Mouse (Mus musculus) liver, embryonic 14.5 days (tissue): ENCODE measurements around the gene Plek. TPM values are rescaled to one million over a fixed set of nuclear protein-coding genes. Genes with fewer than 3 reads are reported as not detected.
A peak's percentile ranks its signal among the peaks of the same experiment; 100 is the strongest.

Source experiments
- ATAC-seq: fragments of 200-750 bp; cut with Nextera tagmentation; 2 replicates; pipeline ENCODE4 v1.8.0; 2017; ENCODE audit warnings: moderate number of reproducible peaks, mild to moderate bottlenecking, moderate library complexity; ENCODE audit not compliant: insufficient read depth
- DNase-seq, 3 experiments: peaks; one replicate each; pipeline ENCODE4 v3.0.0-alpha.2; 2012 to 2013; ENCODE audit warnings: low read depth in 3 of 3, low spot score in 3 of 3
- H3K27ac ChIP-seq: fragments of 300-500 bp; sonication (generic); 2 replicates; pipeline ENCODE4 v1.5.1; 2014; ENCODE audit warnings: moderate library complexity, mild to moderate bottlenecking, control low read depth, inconsistent platforms
- H3K27me3 ChIP-seq: fragments of 300-500 bp; sonication (generic); 2 replicates; pipeline ENCODE4 v1.6.1; 2014; ENCODE audit warnings: mild to moderate bottlenecking, low read length, moderate library complexity; ENCODE audit not compliant: control insufficient read depth, insufficient read depth
- H3K36me3 ChIP-seq: fragments of 300-500 bp; sonication (generic); replicated peaks from 2 replicates; pipeline ENCODE4 v1.6.1; 2014; ENCODE audit warnings: low read depth; ENCODE audit not compliant: control insufficient read depth, insufficient read depth
- H3K4me1 ChIP-seq, 2 experiments: fragments of 200-500 bp in 1 of 2; fragments of 300-500 bp in 1 of 2; sonication (generic) in 1 of 2; replicated peaks; 2 replicates each; pipeline ENCODE4 v1.6.1; 2012 to 2014; ENCODE audit warnings: antibody characterized with exemption in 1 of 2, inconsistent platforms in 1 of 2, low read length in 1 of 2; ENCODE audit not compliant: control insufficient read depth in 2 of 2, insufficient read depth in 2 of 2
- H3K4me2 ChIP-seq: fragments of 300-500 bp; sonication (generic); 2 replicates; pipeline ENCODE4 v1.6.1; 2014; ENCODE audit warnings: low read depth, mild to moderate bottlenecking, control low read depth, moderate library complexity
- H3K4me3 ChIP-seq, 2 experiments: fragments of 200-500 bp in 1 of 2; fragments of 300-500 bp in 1 of 2; sonication (generic) in 1 of 2; 2 replicates each; pipeline ENCODE4 v1.5.1; 2012 to 2014; ENCODE audit warnings: low read depth in 2 of 2, low read length in 2 of 2, mild to moderate bottlenecking in 2 of 2, control low read depth in 1 of 2, inconsistent platforms in 1 of 2, moderate library complexity in 1 of 2; ENCODE audit not compliant: insufficient read depth in 1 of 2
- H3K9ac ChIP-seq: fragments of 300-500 bp; sonication (generic); replicated peaks from 2 replicates; pipeline ENCODE4 v1.6.1; 2014; ENCODE audit warnings: mild to moderate bottlenecking, control low read depth, moderate library complexity
- H3K9me3 ChIP-seq: fragments of 300-500 bp; sonication (generic); 2 replicates; pipeline ENCODE4 v1.6.1; 2016; ENCODE audit warnings: low read length, mixed read lengths; ENCODE audit not compliant: control insufficient read depth
- CTCF ChIP-seq: IDR thresholded peaks from 2 replicates; pipeline ENCODE4 v1.5.1; 2016; ENCODE audit warnings: antibody characterized with exemption, low read depth, control low read depth
- EP300 ChIP-seq: IDR thresholded peaks from 2 replicates; pipeline ENCODE4 v1.6.1; 2016; ENCODE audit warnings: antibody characterized with exemption, low read depth
- WGBS: fragments of 180-500 bp; shearing (Covaris S2); extraction: QIAGEN DNeasy Blood & Tissue Kit; methylation state at CpG from one replicate; pipeline ENCODE4 v1.1.7; 2014; ENCODE audit not compliant: insufficient replicate concordance; 5-methylcytosine and 5-hydroxymethylcytosine counted together
- polyA plus RNA-seq, 2 experiments: library from polyadenylated mRNA; depleted of rRNA in 1 of 2; stranded (reverse) in 1 of 2; unstranded in 1 of 2; fragments of >200 nt; fragmentation: Nextera tagmentation in 1 of 2; extraction: Ambion mirVana in 1 of 2; gene quantifications; 2 replicates each; pipeline versions ENCODE4 v1.2.1 to v1.2.3; 2012 to 2014

The Plek gene
- polyA plus RNA-seq, 2 experiments: 10.9 to 18.2 TPM

GRCm38 (mm10) chr11:16969650-16970049, 82.5 kb downstream of the Plek start:
- Histone ChIP-seq H3K4me3 (no peak overlapping the region), H3K27me3 (no peaks in the 10 kb centered on the region), H3K36me3 (no peaks in the 10 kb centered on the region), H3K27ac (no peak overlapping the region), H3K4me1 (peaks cover 0 to 3% of the 10 kb centered on the region in 2 experiments; a peak in 2 of 4 replicates), H3K9me3 (no peaks in the 10 kb centered on the region), H3K4me2 (no peak overlapping the region), H3K9ac (no peak overlapping the region)
- TF ChIP-seq CTCF (no peak), EP300 (no peak)
- WGBS: 14% methylated on average over 2 of the region's 2 CpGs
- ATAC-seq: no peak
- no peak for DNase-seq

- H3K4me3 ChIP-seq: no peak overlapping the region
- H3K4me2 ChIP-seq: no peak overlapping the region
- H3K27me3 ChIP-seq: no peaks in the 10 kb centered on the region
- H3K9me3 ChIP-seq: no peaks in the 10 kb centered on the region
- 6% methylated on average over 2 of the region's 2 CpGs for WGBS
- no peak overlapping the region for H3K27ac ChIP-seq
- H3K36me3 ChIP-seq: no peaks in the 10 kb centered on the region
- no peak overlapping the region for H3K9ac ChIP-seq
- ATAC-seq (no peak), DNase-seq (no peak)
- H3K4me1 ChIP-seq: peaks cover 0 to 3% of the 10 kb centered on the region in 2 experiments; a peak in 2 of 4 replicates
- TF ChIP-seq CTCF (peak; percentile 39; the same call in 1 of the 2 replicates), EP300 (no peak)
These were observed 84.4 kb downstream of the Plek start for GRCm38 (mm10) chr11:16967806-16968205.

GRCm38 (mm10) chr11:16958520-16958919, 93.7 kb downstream of the Plek start:
- no peak overlapping the region for H3K4me3 ChIP-seq
- H3K4me2 ChIP-seq: no peak overlapping the region
- peak; percentile 85 for ATAC-seq
- no peaks in the 10 kb centered on the region for H3K27me3 ChIP-seq
- H3K27ac ChIP-seq: no peak overlapping the region
- H3K9ac ChIP-seq: no peak overlapping the region
- H3K4me1 ChIP-seq: peaks cover 7 to 14% of the 10 kb centered on the region in 2 experiments
- H3K9me3 ChIP-seq: no peaks in the 10 kb centered on the region
- TF ChIP-seq CTCF (no peak), EP300 (no peak; the same call in 1 of the 2 replicates)
- H3K36me3 ChIP-seq: no peaks in the 10 kb centered on the region; the same call in 1 of the 2 replicates
- 16% methylated on average over 1 of the region's 1 CpGs for WGBS
- DNase-seq: peak; percentile 48 to 60 (median 56)

GRCm38 (mm10) chr11:16957030-16957429, 95.2 kb downstream of the Plek start:
- H3K9ac ChIP-seq: no peak overlapping the region
- no peaks in the 10 kb centered on the region; the same call in 1 of the 2 replicates for H3K36me3 ChIP-seq
- no peak overlapping the region for H3K4me3 ChIP-seq
- ATAC-seq (no peak), DNase-seq (no peak)
- TF ChIP-seq EP300: no peak
- TF ChIP-seq CTCF: no peak
- H3K27me3 ChIP-seq: no peaks in the 10 kb centered on the region
- no peak overlapping the region for H3K4me2 ChIP-seq
- H3K27ac ChIP-seq: no peak overlapping the region
- no peaks in the 10 kb centered on the region for H3K9me3 ChIP-seq
- 71% methylated on average over 6 of the region's 6 CpGs for WGBS
- H3K4me1 ChIP-seq: peaks cover 7 to 14% of the 10 kb centered on the region in 2 experiments

GRCm38 (mm10) chr11:16956115-16956862, 95.9 kb downstream of the Plek start:
- H3K27me3 ChIP-seq: no peaks in the 10 kb centered on the region
- ATAC-seq (no peak), DNase-seq (no peak)
- H3K4me2 ChIP-seq: no peak overlapping the region
- H3K9ac ChIP-seq: no peak overlapping the region
- TF ChIP-seq EP300: no peak
- TF ChIP-seq CTCF: no peak
- H3K4me1 ChIP-seq: peaks cover 7 to 14% of the 10 kb centered on the region in 2 experiments
- WGBS: 38% methylated on average over 6 of the region's 6 CpGs
- no peaks in the 10 kb centered on the region; the same call in 1 of the 2 replicates for H3K36me3 ChIP-seq
- H3K4me3 ChIP-seq: no peak overlapping the region
- H3K9me3 ChIP-seq: no peaks in the 10 kb centered on the region
- no peak overlapping the region for H3K27ac ChIP-seq
